In genomic region chrX:38249640-38250351, GRCm38 (mm10) we compare ENCODE assay signal across 7 mouse cellular contexts. TPM values are rescaled to one million over a fixed set of nuclear protein-coding genes. Genes with fewer than 3 reads are reported as not detected.
A peak's percentile ranks its signal among the peaks of the same experiment; 100 is the strongest.
DNase-seq lines count a peak whose midpoint lies in the region; ATAC-seq and TF ChIP-seq lines count a peak whose summit lies in the region.

No protein-coding gene starts in this region.

- H3K9ac ChIP-seq in kidney, embryonic 15.5 days, result no peak overlapping the region
- no peak overlapping the region for H3K9ac ChIP-seq in lung, embryonic 14.5 days

- peak overlapping the region; percentile 62 for H3K4me2 ChIP-seq in kidney, embryonic 15.5 days
- H3K4me2 ChIP-seq in lung, embryonic 14.5 days, result peak overlapping the region; percentile 18; the same call in 1 of the 2 replicates

- ATAC-seq in kidney, embryonic 15.5 days (replicated peaks; ENCODE audit: low FRiP score), result no peak
- ATAC-seq in lung, embryonic 14.5 days (ENCODE audit: insufficient read depth), result no peak
- peak; percentile 41; the same call in 1 of the 2 replicates for ATAC-seq in neutrophil, adult 5-6 weeks (ENCODE audit: extremely low read depth, insufficient number of reproducible peaks, low FRiP score, poor library complexity, severe bottlenecking)

- H3K9me3 ChIP-seq in kidney, embryonic 15.5 days (replicated peaks), result no peaks in the 10 kb centered on the region
- no peaks in the 10 kb centered on the region for H3K9me3 ChIP-seq in lung, embryonic 14.5 days (ENCODE audit: low read depth, low read length)

- H3K27me3 ChIP-seq in kidney, embryonic 15.5 days, result peaks cover 20% of the 10 kb centered on the region; the same call in 1 of the 2 replicates
- no peaks in the 10 kb centered on the region; the same call in 1 of the 2 replicates for H3K27me3 ChIP-seq in lung, embryonic 14.5 days (ENCODE audit: insufficient read depth, low read length)

- H3K4me3 ChIP-seq in kidney, embryonic 15.5 days (replicated peaks), result no peak overlapping the region
- no peak overlapping the region for H3K4me3 ChIP-seq in lung, embryonic 14.5 days (ENCODE audit: low read depth, low read length)

- no peaks in the 10 kb centered on the region for H3K36me3 ChIP-seq in kidney, embryonic 15.5 days
- H3K36me3 ChIP-seq in lung, embryonic 14.5 days (ENCODE audit: insufficient read depth), result no peaks in the 10 kb centered on the region

- WGBS in kidney, embryonic 15.5 days, result 23% methylated on average over 15 of the region's 16 CpGs
- WGBS in lung, embryonic 14.5 days, result 14% methylated on average over 16 of the region's 16 CpGs

- TF ChIP-seq CTCF in lung, embryonic 14.5 days (IDR thresholded peaks at IDR 0.05; ENCODE audit: low read depth), result peak; percentile 69

- no peak overlapping the region for H3K27ac ChIP-seq in kidney, embryonic 15.5 days
- no peak overlapping the region for H3K27ac ChIP-seq in lung, embryonic 14.5 days (ENCODE audit: low read depth)

- peak; percentile 6 to 37 for DNase-seq in CD8-positive naive resting alpha-beta T cell, adult 2 months (ENCODE audit: low read depth in 2 of 2, low spot score in 2 of 2)
- peak; percentile 47 for DNase-seq in MN1 (ENCODE audit: low spot score)
- peak; percentile 41 to 61 for DNase-seq in cerebellum, postnatal 4 days (ENCODE audit: low spot score in 2 of 2)
- peak; percentile 23 to 32 for DNase-seq in gastrocnemius, postnatal 4 days (ENCODE audit: low spot score in 2 of 2)
- peak; percentile 65 for DNase-seq in lung, embryonic 14.5 days

- H3K4me1 ChIP-seq in kidney, embryonic 15.5 days, result 0 out of 2 replicates have a peak, but pooled peaks cover 19% of the 10 kb centered on the region
- H3K4me1 ChIP-seq in lung, embryonic 14.5 days (ENCODE audit: insufficient read depth), result no peaks in the 10 kb centered on the region

RNA-seq across cellular contexts. Expression of gene Tmem255a, which starts 2.4 kb away (rescaled TPM):
- total RNA-seq in gastrocnemius, postnatal 4 days (2021), result 10 to 100 TPM; 23.8 to 69.5 TPM
- polyA plus RNA-seq in kidney, embryonic 15.5 days (2015; fragmentation: Nextera tagmentation; extraction: Ambion mirVana), result 26.6 and 29.0 TPM in 2 replicates
- polyA plus RNA-seq in lung, embryonic 14.5 days (2014; fragmentation: Nextera tagmentation; extraction: Ambion mirVana), result 23.3 and 26.0 TPM in 2 replicates
- total RNA-seq in neutrophil, adult 5-6 weeks (2017), result 0.35 TPM in 1 of 2 replicates, not detected in the other

Comparison
In these comparisons a context has a peak if more than half of its experiments do, and no peak if none do; other contexts are left out.
1. RNA of gene Tmem255a, which starts 2.4 kb away (total RNA-seq): 23.8 to 69.5 TPM in gastrocnemius, postnatal 4 days; 0.35 TPM in neutrophil, adult 5-6 weeks; every median in the first group is over 10 times any median in the second.
2. Peak in every context shown above with its lines, with median percentiles within 50 percentile points of each other: DNase-seq.